Mouse (Mus musculus): ENCODE measurements around the gene Htatip2.

DNA sequence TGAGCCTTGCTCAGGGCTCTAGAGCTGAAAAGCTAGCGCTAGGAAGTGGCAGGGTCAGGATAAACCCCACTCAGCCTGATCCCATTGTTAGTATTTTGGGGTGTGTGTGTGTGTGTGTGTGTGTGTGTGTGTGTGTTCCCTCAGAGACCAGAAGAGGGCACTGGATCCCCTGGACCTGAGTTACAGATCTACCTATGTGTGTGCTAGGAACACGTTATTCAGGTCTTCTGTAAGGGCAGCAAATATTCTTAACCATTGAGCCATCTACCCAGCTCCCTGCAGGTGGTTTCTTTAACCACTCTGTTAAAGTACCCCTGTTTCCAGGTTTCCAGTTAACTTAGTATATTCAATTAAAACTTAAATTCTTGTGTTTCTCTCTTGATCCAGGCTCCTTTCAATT, 15.5 kb downstream of the Htatip2 start:
- TF ChIP-seq GATA1 (IDR thresholded peaks at IDR 0.05; ENCODE audit: borderline replicate concordance, low read length) (no peak), FLI1 (IDR thresholded peaks at IDR 0.05; ENCODE audit: low read length) (no peak)

Data from megakaryocyte, embryonic 14.5 days (primary cell).